In the genomic region with DNA sequence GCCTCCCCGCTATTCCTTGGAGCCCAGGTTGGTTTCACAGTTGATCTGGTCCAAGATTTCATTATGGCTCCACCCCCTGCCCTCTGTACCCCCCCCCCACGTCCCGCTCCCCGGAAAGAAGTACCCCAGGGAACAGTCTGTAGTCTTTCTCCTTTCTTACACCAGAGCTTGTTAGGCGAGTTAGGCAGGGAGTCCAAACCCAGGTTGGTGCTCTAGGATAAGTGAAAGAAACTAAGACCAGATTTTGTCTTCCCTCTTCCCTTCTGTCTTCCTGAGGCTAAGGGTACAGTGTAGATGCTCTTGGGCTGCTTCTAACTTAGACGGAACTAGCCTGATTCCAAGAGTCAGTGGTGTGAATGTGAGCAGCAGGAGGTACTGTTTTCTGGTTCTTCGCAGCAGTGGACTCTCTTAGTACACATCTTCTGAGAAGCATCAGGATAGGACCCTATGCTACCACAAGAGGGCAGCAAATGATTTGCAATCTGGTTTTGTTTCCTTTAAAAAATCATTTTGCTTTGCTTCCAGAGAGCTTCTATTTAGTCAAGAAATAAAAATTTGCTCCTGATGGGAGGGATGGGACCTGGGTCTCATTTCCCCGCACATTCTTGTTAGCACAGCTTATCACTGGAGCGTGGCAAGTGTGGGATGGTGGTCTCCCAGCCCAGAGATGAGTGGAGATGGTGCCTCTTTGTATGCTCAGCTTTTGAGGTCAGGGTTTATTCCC, we compare ENCODE assay signal across 8 mouse cellular contexts.
A peak's percentile ranks its signal among the peaks of the same experiment; 100 is the strongest.
DNase-seq lines count a peak whose midpoint lies in the region; ATAC-seq and TF ChIP-seq lines count a peak whose summit lies in the region.

No protein-coding gene starts in this region.

- no peak overlapping the region for H3K9ac ChIP-seq in forebrain, postnatal 0 days
- peak overlapping the region; percentile 62 for H3K9ac ChIP-seq in neural tube, embryonic 13.5 days

- peak; percentile 3 for DNase-seq in thymus, postnatal 14 days
- DNase-seq in thymus, adult 18-20 months: no peak
- peak; percentile 1 for DNase-seq in c-Kit-positive CD71-positive TER-119-positive erythroid progenitor cells, embryonic 14.5 days (ENCODE audit: low spot score)
- peak; percentile 93 for DNase-seq in forebrain, postnatal 0 days
- peak; percentile 2 for DNase-seq in kidney, adult 11 months
- peak; percentile 78 to 90 for DNase-seq in left cerebral cortex, postnatal 25 days (ENCODE audit: low spot score in 2 of 2)

- ATAC-seq in forebrain, postnatal 0 days: peak; percentile 91
- peak; percentile 86 for ATAC-seq in neural tube, embryonic 13.5 days (ENCODE audit: low read depth)
- ATAC-seq in erythroid progenitor cell, adult 5-6 weeks (replicated peaks; ENCODE audit: low FRiP score, poor library complexity, severe bottlenecking): no peak

- H3K27ac ChIP-seq in forebrain, postnatal 0 days (ENCODE audit: low read depth, low read length): no peak overlapping the region
- H3K27ac ChIP-seq in neural tube, embryonic 13.5 days (replicated peaks): no peak overlapping the region

- peak overlapping the region; percentile 23; the same call in 1 of the 2 replicates for H3K4me2 ChIP-seq in forebrain, postnatal 0 days (ENCODE audit: low read depth)
- H3K4me2 ChIP-seq in neural tube, embryonic 13.5 days: peak overlapping the region; percentile 33; the same call in 1 of the 2 replicates

- TF ChIP-seq CTCF in forebrain, postnatal 0 days (IDR thresholded peaks at IDR 0.05; ENCODE audit: low read depth): peak; percentile 89

- no peaks in the 10 kb centered on the region for H3K9me3 ChIP-seq in forebrain, postnatal 0 days (ENCODE audit: low read length)
- no peaks in the 10 kb centered on the region for H3K9me3 ChIP-seq in neural tube, embryonic 13.5 days

- H3K36me3 ChIP-seq in forebrain, postnatal 0 days (ENCODE audit: insufficient read depth): no peaks in the 10 kb centered on the region
- no peaks in the 10 kb centered on the region for H3K36me3 ChIP-seq in neural tube, embryonic 13.5 days

- no peaks in the 10 kb centered on the region for H3K27me3 ChIP-seq in forebrain, postnatal 0 days (ENCODE audit: insufficient read depth, low read length)
- H3K27me3 ChIP-seq in neural tube, embryonic 13.5 days: no peaks in the 10 kb centered on the region

- intact Hi-C loops in left cerebral cortex, postnatal 25 days (cut with DNase I): loop anchor here (5.0 kb wide), 1 partner anchor 459 kb away; no protein-coding TSS in a partner anchor

- WGBS in forebrain, postnatal 0 days: 9% methylated on average over 9 of the region's 9 CpGs
- 13% methylated on average over 9 of the region's 9 CpGs for WGBS in neural tube, embryonic 13.5 days

- no peaks in the 10 kb centered on the region for H3K4me1 ChIP-seq in forebrain, postnatal 0 days (ENCODE audit: insufficient read depth)
- H3K4me1 ChIP-seq in neural tube, embryonic 13.5 days (replicated peaks): peaks cover 12% of the 10 kb centered on the region

- no peak overlapping the region for H3K4me3 ChIP-seq in forebrain, postnatal 0 days (ENCODE audit: low read depth, low read length)
- no peak overlapping the region for H3K4me3 ChIP-seq in neural tube, embryonic 13.5 days

Comparison
In these comparisons a context has a peak if more than half of its experiments do, and no peak if none do; other contexts are left out.
1. DNase-seq: peak in thymus, postnatal 14 days (single experiment), c-Kit-positive CD71-positive TER-119-positive erythroid progenitor cells, embryonic 14.5 days (single experiment), forebrain, postnatal 0 days (single experiment), kidney, adult 11 months (single experiment) and left cerebral cortex, postnatal 25 days (2 of 2); none in thymus, adult 18-20 months (0 of 2).